Mouse (Mus musculus) adrenal gland, adult (tissue): ENCODE data around the gene Pvrig.
"Not testable (repeated sequence)": the region's sequence is repeated elsewhere in the genome, so short reads cannot be mapped to it uniquely, and the experiment has no call there.

Experiments used
- DNase-seq, 2 experiments: peaks; one replicate each; pipeline ENCODE4 v3.0.0; 2022 to 2023; ENCODE audit warnings: low spot score in 1 of 2; ENCODE audit not compliant: inconsistent age in 2 of 2

Pvrig gene

DNA sequence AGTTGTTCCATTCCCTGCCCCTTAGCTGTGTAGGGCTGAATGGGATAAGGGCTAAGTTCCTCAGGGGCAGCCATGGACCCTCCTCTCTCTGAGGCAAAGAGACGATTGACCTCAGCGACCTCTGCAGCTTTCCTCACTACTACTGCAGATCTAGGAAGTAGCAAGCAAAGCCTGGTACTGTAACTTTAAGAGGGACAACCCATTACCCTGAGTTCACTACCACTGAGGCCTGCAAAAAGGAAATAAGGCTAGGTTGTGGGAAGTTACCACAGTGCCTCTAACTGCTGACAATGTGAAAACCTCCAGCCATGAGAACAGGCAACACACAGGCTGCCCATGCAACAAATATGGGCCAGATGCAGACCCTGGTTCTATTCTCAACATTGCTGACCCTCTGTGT lies at the start of gene Pvrig:
Gene Pvrig, plus strand, starts transcription at position 301 of the 400 bp plus-strand sequence.
- DNase-seq = no peak

GRCm38 (mm10) chr5:138294158-138294557 lies 47.6 kb upstream of the Pvrig start:
- DNase-seq = no peak

DNA sequence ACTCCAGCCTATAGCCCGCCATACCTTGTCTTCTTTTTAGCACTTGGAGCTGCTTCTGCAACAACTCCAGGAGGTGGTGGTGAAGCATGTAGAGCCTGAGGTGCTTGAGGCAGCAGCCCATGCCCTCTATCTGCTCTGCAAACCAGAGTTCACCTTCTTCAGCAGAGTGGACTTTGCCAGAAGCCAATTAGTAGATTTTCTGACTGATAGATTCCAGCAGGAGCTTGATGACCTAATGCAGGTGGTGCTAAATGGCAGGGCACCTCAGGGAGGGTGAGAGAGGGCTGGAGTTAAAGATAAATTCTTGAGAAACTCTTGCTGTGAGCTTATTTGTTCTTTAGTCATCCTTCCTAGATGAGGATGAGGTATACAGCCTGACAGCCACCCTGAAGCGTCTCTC lies 42.1 kb upstream of the Pvrig start:
- no peak for DNase-seq

- DNase-seq = no peak
Observed at GRCm38 (mm10) chr5:138312795-138313194, 29.0 kb upstream of the Pvrig start.

DNA sequence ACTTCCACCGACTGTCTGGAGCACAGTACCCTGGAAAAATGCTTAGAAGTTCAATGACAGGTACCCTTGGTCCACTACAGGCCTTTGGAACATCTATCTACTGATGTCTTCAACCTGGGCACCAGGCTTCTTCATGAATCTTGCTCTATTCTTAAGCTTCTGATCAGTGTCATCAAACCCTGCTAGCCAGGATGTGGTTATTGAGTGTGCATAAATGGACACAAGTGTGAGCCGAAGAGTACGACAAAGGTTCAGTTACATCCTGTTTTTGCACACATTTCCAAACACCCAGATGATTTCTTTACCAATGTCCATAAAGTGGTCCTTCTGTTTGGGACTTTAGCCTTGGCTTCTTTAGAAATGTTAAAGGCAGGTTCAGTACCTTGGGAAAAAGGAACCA lies 1.5 kb downstream of the Pvrig start:
- no peak for DNase-seq

DNA sequence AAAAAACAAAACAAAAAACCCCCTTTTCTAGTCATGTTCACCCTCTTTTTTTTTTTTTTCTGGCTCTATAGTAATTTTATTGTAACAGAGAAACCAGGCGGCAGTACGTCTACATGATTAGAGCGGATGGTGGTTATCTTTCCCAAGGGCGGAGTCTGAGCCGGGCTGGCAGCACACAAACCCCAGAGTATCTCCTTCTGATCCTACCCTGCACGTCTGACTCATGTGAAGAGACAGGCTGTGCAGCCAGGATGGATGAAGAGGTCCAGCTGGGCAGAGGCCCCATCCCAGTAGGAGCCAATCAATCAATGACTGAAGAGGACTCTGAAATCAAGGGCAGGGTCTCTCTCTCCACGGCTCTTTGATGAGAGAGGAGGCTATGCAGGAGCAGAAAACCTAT lies 21.4 kb downstream of the Pvrig start:
- DNase-seq = not testable (repeated sequence)

- not testable (repeated sequence) for DNase-seq
Observed at GRCm38 (mm10) chr5:138365347-138365746, 23.6 kb downstream of the Pvrig start.
